Mouse (Mus musculus) thymus, adult 2 months (tissue): ENCODE data around the gene Ush2a.

Experiments
- CTCF ChIP-seq: fragments of 200-500 bp; IDR thresholded peaks from 2 replicates; pipeline ENCODE4 v1.5.1; 2012; ENCODE audit warnings: mild to moderate bottlenecking, control low read depth, low read length, moderate library complexity, borderline replicate concordance; ENCODE audit not compliant: control insufficient read depth, poor library complexity, insufficient read depth; ENCODE audit errors: extremely low read depth
- POLR2A ChIP-seq: fragments of 200-500 bp; IDR thresholded peaks from 2 replicates; pipeline ENCODE4 v1.6.1; 2012; ENCODE audit warnings: mild to moderate bottlenecking, low read length, control low read depth, moderate library complexity; ENCODE audit not compliant: control insufficient read depth, poor library complexity, insufficient read depth; ENCODE audit errors: extremely low read depth

DNA sequence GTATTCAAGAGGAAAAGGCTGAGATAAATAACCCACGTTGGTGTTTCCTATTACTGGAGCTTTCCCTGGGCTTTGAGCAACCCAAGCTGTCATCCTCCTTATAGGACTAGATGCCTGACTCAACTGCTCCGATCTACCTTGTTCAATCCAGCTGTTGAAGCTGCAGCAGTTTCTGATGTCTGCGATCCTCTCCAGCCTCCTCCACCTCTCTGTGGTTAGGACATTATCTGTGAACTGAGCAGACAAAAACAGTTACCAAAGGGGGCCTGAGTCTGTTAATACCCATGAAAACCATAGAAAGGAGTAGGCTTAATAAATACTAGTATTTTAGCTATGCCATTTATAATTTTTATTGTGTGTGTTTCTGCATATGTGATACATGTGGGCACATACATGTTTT is 572.9 kb downstream of the Ush2a start:
- TF ChIP-seq POLR2A (no peak), CTCF (no peak)
